Mouse (Mus musculus) ES-Bruce4 (cell line): Measurements from ENCODE around the gene Mtmr3. TPM values are rescaled to one million over a fixed set of nuclear protein-coding genes. Genes with fewer than 3 reads are reported as not detected.

Experiments used
- H3K27ac ChIP-seq: 2 replicates; pipeline ENCODE4 v1.5.1; 2012; ENCODE audit warnings: low read length, inconsistent platforms; ENCODE audit not compliant: insufficient read depth
- H3K27me3 ChIP-seq: 2 replicates; pipeline ENCODE4 v1.6.1; 2012; ENCODE audit warnings: mild to moderate bottlenecking, low read length, inconsistent platforms; ENCODE audit not compliant: control insufficient read depth, poor library complexity, insufficient read depth, severe bottlenecking
- H3K36me3 ChIP-seq: 2 replicates; pipeline ENCODE4 v1.6.1; 2012; ENCODE audit warnings: inconsistent platforms, mild to moderate bottlenecking, low read length, moderate library complexity; ENCODE audit not compliant: control insufficient read depth, poor library complexity, insufficient read depth, severe bottlenecking
- H3K4me1 ChIP-seq: one replicate; pipeline ENCODE4 v1.8.1; 2011; ENCODE audit warnings: low read length; ENCODE audit not compliant: control insufficient read depth, insufficient read depth
- H3K4me3 ChIP-seq: 2 replicates; pipeline ENCODE4 v1.5.1; 2011; ENCODE audit warnings: low read depth, mild to moderate bottlenecking, low read length
- H3K9ac ChIP-seq: 2 replicates; pipeline ENCODE4 v1.6.1; 2012; ENCODE audit warnings: low read depth, mild to moderate bottlenecking, inconsistent platforms; ENCODE audit not compliant: poor library complexity, severe bottlenecking
- H3K9me3 ChIP-seq: replicated peaks from 2 replicates; pipeline ENCODE4 v1.6.1; 2012; ENCODE audit warnings: mild to moderate bottlenecking, low read length, inconsistent platforms; ENCODE audit not compliant: control insufficient read depth, poor library complexity, insufficient read depth, severe bottlenecking
- CTCF ChIP-seq: IDR thresholded peaks from one replicate; pipeline ENCODE4 v1.8.1; 2011; ENCODE audit warnings: low read depth, low read length
- EP300 ChIP-seq: IDR thresholded peaks from 2 replicates; pipeline ENCODE4 v1.6.1; 2011; ENCODE audit warnings: low read depth, low read length; ENCODE audit not compliant: insufficient read depth
- POLR2A ChIP-seq: IDR thresholded peaks from one replicate; pipeline ENCODE4 v1.8.1; 2011; ENCODE audit warnings: low read length; ENCODE audit not compliant: insufficient read depth
- polyA plus RNA-seq: library from polyadenylated mRNA; stranded (reverse); fragments of >200 nt; gene quantifications from 2 replicates; pipeline ENCODE4 v1.2.4, GENCODE M21; 2011; ENCODE audit warnings: low read depth; ENCODE audit not compliant: missing spikeins, insufficient read depth, insufficient read length

The Mtmr3 gene
- polyA plus RNA-seq, 1 experiment = 26.8 TPM

- peaks cover 1% of the 10 kb centered on the region for H3K4me1 ChIP-seq
- 0 out of 2 replicates have a peak, but pooled peaks cover 2% of the 10 kb centered on the region for H3K36me3 ChIP-seq
- H3K27ac ChIP-seq = peak overlapping the region; percentile 91
- TF ChIP-seq POLR2A (no peak), EP300 (no peak), CTCF (no peak)
- no peaks in the 10 kb centered on the region for H3K9me3 ChIP-seq
- H3K27me3 ChIP-seq = no peaks in the 10 kb centered on the region
- peak overlapping the region; percentile 77 for H3K9ac ChIP-seq
- no peak overlapping the region for H3K4me3 ChIP-seq
These were observed 42.2 kb upstream of the Mtmr3 start for GRCm38 (mm10) chr11:4636782-4637342.

- H3K36me3 ChIP-seq = no peaks in the 10 kb centered on the region
- no peaks in the 10 kb centered on the region for H3K9me3 ChIP-seq
- H3K27me3 ChIP-seq = no peaks in the 10 kb centered on the region; the same call in 1 of the 2 replicates
- H3K9ac ChIP-seq = no peak overlapping the region
- H3K4me1 ChIP-seq = peaks cover 7% of the 10 kb centered on the region
- no peak for TF ChIP-seq EP300
- TF ChIP-seq POLR2A = no peak
- TF ChIP-seq CTCF = no peak
- H3K4me3 ChIP-seq = no peak overlapping the region
- H3K27ac ChIP-seq = no peak overlapping the region
These were observed 39.7 kb upstream of the Mtmr3 start for GRCm38 (mm10) chr11:4634395-4634794.

DNA sequence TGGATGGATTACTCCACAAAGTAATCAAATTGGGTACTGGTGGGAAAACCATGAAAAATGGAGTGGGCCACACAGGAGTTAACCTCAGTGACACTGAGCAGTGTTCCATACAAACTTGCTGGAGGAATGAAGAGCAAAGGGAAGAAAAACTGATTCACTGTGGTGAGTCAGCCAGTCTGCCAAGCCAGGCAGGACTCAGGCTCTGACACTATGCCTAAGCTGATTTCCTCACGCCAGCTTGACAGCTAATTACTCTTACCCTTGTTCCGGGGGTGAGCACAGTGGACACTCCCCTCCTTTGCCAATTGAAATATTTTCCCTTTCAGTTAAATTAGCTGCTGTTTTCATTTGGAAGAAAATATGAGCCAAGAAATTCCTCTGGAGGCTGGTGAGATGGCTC, 38.8 kb upstream of the Mtmr3 start:
- no peaks in the 10 kb centered on the region for H3K36me3 ChIP-seq
- H3K9ac ChIP-seq = no peak overlapping the region
- no peaks in the 10 kb centered on the region; the same call in 1 of the 2 replicates for H3K27me3 ChIP-seq
- no peak overlapping the region for H3K4me3 ChIP-seq
- H3K4me1 ChIP-seq = peaks cover 8% of the 10 kb centered on the region
- no peak overlapping the region for H3K27ac ChIP-seq
- no peaks in the 10 kb centered on the region for H3K9me3 ChIP-seq
- TF ChIP-seq POLR2A (no peak), EP300 (no peak)

DNA sequence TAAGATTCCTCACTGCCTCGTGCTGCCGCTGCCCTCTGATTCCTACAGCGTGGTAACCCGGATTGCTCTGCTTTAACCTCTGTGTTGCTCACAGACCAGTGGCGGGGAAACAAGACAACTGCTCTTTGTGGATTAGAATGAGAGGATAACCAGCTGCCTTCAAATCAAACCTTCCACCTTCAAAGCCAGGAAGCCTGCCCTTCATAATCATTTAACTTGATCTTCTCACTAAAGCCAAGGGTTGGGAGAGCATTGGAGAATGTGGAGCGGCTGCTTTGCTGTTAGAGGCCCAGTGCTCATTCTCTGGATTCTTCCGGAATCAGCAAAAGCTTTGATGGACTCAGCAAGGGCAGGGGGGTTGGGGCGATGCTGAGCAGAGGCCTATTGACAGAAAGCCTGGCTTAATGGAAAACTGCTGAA, 35.2 kb upstream of the Mtmr3 start:
- Histone ChIP-seq H3K9ac (peak overlapping the region; percentile 21; the same call in 1 of the 2 replicates), H3K4me3 (no peak overlapping the region), H3K9me3 (no peaks in the 10 kb centered on the region), H3K36me3 (no peaks in the 10 kb centered on the region), H3K27ac (no peak overlapping the region), H3K4me1 (peaks cover 6% of the 10 kb centered on the region), H3K27me3 (no peaks in the 10 kb centered on the region; the same call in 1 of the 2 replicates)
- TF ChIP-seq EP300 = no peak
- TF ChIP-seq CTCF = no peak
- TF ChIP-seq POLR2A = no peak

DNA sequence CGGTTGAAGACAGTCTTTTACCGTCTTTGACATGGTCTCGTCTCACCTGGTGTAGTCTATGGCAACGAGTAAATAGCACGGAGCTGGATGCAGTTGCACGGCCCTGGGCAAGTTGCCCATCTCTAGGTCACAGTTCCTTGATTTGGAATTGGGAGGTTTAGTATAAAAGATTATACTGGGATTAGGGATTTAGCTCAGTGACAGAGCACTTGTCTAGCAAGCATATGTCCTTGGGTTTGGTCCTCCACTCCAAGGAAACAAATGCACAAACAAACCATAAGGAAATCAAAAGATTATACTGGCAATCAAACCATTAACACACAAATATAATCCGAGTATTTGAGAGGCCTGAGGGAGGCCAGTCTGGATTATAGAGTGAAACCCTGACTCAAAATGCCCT, 33.0 kb upstream of the Mtmr3 start:
- Histone ChIP-seq H3K27me3 (no peaks in the 10 kb centered on the region; the same call in 1 of the 2 replicates), H3K4me3 (no peak overlapping the region), H3K27ac (no peak overlapping the region), H3K4me1 (peaks cover 6% of the 10 kb centered on the region), H3K9me3 (no peaks in the 10 kb centered on the region), H3K36me3 (no peaks in the 10 kb centered on the region), H3K9ac (no peak overlapping the region)
- TF ChIP-seq CTCF = no peak
- no peak for TF ChIP-seq POLR2A
- no peak for TF ChIP-seq EP300

DNA sequence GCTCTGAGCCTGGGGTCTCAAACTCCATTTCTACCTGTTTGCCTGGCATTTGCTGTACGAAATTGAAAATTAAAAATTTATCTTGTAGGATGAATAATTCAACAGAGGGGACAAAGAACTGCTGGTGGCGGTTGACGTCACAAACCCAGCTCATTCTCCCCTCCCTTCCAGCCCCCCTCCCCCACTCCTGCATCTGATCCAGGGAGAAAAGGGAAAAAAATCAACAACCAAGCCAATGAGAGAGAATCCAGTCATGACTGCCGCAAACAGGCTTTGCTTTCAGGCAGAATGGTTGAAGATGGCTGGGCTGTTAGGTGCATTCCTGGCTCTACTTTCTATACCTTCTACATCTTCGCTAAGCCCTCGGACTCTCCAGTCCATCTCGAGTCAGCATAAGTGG, 31.3 kb upstream of the Mtmr3 start:
- Histone ChIP-seq H3K36me3 (no peaks in the 10 kb centered on the region), H3K9me3 (no peaks in the 10 kb centered on the region), H3K9ac (no peak overlapping the region), H3K27me3 (no peaks in the 10 kb centered on the region; the same call in 1 of the 2 replicates), H3K4me3 (no peak overlapping the region), H3K27ac (no peak overlapping the region), H3K4me1 (peaks cover 6% of the 10 kb centered on the region)
- TF ChIP-seq EP300 = no peak
- TF ChIP-seq CTCF = no peak
- TF ChIP-seq POLR2A = no peak
